Mouse (Mus musculus) 416B (cell line): ENCODE data around the gene Ap1s3.
A peak's percentile ranks its signal among the peaks of the same experiment; 100 is the strongest.

Experiments
- DNase-seq: peaks from one replicate; pipeline ENCODE4 v3.0.0; 2011; ENCODE audit warnings: low read depth

Gene Ap1s3

DNA sequence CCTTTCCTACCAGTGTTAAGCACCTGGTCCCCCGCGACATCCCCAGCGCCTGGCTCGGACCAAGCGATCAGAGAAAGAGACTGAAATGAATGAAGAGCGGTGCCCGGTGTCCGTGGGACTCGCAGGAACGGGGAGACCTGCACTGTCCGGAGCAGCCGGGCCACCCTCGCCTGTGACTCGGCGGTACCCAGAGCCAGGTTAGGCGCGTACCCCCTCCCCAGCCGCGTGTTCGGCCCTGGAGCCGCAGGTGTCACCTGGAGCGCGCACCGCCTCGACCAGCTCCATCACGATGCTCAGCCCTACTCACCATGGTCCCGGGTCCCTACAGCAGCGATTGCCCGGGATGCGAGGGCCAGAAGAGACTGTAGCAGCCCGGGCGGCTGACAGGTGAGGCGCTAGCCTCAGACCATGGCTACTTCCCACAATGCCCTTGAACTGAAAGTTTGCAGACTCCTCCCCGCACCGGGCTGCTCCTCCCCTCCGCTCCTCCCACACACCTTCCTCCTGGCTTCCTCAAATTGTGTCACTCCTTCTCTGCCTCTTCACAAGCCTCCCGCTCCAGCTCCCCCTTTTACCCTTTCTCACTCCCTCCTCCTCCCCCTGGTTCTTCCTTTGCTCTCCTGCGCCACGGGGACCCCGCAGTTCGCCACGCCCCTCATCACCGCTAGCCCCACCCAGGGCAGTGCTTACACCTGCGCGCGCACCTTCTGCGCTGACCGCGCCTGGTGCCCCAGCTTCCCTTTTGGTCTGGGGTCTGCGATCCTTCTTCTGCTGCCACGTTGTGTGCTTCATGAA is at the start of gene Ap1s3:
Gene Ap1s3 (minus strand): TSS at position 430 of the 795 bp plus-strand sequence.
- DNase-seq: peak; percentile 79

DNA sequence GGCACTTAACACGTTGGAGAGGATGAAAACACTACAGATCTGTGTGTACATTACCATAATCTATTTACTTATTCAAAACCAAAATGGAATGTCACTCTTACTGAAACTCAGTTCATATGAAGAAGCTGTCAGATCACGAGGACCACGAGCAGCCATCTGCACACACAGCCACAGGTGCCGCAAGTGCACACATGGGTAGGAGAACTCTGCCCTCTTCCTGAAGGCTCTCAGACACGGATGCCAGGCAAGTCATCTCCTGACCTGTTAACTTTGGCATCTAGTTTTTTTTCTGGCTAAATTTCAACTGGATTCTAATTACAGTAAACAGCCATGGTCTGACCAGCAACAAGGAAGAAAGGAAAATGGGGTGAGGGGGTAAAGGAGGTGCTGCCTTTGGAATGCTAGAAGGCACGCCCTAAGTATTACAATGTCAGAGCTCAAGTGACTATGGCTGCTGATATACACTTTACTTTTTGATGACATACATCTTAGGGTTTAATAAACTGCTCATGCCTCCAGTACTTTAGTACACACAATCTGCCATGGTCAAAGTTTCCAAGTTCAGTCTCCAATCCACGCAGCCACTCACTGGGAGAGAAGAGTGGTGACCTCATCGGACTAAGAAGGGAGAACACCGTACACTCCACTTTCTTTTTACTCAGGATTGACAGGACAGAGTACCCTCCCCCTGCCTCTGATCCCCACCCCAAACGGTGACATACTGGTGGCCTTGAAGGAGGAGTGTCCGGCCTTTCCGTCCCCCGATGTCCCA is 42.6 kb upstream of the Ap1s3 start:
- no peak for DNase-seq

DNA sequence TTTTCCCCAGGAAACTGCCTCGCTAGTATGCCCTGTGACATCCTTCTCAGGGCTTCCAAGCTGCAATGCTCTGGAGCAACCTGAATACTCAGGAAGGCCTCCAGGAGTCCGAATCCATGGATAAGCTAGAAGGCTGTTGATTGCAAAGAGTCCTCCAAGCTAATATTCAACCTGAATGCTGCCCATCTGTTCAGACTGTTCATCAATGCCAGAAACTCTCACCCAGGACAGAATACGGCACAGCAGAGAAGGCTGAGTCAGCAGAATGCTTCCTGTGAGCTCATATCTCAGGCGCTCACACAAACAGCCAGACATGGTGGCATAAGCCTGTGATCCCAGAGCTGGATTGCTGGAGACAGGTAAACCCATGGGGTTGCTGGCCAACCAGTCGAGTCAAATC is 41.3 kb upstream of the Ap1s3 start:
- DNase-seq: no peak

DNA sequence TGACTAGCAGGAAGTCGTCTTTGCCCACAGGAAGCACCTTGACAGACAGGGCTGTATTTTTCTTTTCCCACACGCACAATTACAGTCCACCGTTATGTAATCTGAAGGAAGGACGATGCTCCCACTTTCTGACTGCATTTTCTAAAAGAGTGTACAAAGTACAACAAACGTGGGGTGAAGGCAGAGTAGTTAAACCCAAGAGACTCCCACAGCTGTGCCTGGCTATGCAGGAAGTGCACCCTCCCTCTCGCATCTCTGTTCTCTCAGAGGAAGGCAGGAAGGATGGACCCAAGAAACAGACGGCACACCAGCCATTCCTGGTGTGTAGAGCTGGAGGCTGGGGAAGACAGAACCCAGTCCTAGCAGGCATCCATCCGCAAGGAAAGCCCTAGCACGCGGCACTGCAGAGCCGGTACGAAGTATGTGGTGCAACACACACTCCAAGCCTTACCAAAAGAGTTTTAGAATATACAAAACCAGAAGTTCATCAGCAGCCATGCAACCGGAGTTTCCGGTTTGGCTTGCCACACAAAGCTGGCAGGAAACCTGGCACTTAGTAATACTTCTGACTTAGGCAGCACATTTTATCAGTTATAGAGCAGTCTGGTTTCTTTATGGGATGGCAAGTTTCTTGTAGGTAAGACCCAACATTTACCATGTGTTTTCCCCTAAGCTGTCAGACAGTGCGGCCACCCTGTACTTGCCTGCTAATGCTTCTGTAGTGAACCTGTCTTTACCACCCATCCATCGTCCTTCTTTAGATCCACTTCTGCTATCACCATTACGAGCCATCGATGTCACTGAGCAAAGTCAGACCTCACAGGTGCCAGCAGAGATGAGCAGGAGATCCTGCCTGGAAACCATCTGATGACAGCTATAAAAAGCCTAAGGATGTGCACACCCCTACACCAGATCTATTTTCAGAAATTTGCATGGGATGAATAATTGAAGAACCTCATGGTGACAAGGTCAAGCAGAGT is 39.7 kb upstream of the Ap1s3 start:
- DNase-seq: peak; percentile 97

DNA sequence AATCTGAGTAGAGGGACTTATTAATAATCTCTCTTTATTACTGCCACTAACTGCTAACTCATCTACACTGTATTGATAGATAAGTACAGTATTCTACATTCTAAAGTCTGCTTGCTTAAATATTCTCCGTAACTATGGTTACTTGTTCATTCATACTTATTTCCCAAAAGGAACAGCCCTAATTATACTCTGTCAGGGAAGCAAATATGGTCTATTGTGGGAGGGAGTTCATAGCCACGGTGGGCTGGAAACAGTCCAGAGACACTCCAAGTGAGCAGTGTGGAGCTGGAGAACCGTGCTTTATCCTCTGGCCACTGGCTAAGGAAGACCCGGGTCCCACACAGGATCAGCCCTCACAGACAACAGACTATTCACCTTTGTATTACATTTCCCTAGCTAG is 38.9 kb upstream of the Ap1s3 start:
- no peak for DNase-seq

DNA sequence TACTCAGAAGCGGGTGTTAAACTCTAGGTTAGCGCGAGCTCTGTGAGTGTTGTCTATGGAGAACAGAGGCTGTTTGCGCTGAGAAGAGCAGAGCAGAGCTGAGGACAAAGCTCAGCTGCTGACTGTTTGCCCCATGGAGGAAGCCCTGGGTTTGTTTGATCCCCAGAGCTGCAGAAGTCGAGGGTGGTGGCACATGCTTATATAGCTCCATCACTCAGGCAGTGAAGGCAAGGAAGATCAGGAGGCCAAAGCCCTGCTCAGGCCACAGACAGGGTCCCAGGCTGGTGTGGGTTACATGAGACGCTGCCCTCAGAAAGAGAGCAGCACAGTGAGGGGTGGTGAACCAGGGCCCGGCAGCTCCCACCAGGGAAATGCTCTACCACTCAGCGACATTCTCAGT is 38.4 kb upstream of the Ap1s3 start:
- no peak for DNase-seq

DNA sequence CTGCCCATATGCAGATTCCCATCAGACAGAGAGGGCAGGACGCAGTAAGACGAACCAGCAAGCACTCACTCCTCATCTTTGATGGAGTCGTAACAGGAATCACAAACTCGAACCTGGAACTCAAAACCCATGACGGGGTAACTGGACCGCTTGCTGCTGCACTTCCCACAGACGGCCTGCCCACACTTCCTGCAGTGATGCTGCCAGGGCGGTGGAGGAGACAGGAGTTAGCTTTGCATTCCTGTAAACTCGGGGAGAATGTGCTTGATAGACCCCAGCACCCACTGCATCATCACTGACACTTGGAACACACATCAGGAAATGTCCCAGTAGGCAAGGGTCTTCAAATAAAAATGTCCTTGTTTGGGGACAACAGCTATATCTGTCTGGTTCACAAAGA is 35.6 kb upstream of the Ap1s3 start:
- no peak for DNase-seq

DNA sequence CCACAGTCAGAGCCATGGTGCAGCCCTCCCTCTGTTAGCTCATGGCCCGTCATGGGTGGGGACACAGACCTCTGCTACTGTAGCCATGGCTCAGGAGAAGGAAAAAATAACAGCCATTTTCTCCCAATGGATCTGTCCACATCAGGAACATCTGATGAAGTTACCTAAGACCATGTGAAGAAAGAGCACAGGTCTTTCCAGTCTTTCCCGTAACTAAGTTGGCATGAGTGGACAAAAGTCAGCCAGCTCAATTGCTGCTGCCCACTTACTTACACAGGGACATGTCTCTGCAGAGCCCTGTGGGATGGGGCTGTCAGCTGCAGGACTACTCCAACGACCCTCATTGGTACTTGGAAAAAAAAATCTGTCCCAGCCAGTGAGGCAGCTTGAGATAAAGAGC is 34.9 kb upstream of the Ap1s3 start:
- DNase-seq: no peak

DNA sequence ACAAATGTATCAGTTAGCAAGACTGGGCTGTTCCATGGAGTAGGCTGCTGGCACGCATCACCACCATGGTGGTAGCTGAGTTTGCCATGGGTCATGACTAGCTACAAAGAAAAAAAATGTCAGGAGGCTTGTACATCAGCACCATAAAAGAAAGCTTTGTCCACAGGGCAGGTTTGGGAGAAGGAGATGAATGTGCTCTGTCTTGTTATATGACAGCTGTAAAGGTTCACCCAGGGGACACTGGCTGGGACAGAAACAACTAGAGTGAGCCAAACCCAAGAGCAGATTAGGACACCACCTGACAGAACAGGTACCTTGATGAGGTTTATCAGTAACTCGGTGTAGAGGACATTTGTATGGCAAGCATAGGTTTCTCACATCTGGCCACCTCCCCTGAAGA is 32.9 kb upstream of the Ap1s3 start:
- DNase-seq: no peak

DNA sequence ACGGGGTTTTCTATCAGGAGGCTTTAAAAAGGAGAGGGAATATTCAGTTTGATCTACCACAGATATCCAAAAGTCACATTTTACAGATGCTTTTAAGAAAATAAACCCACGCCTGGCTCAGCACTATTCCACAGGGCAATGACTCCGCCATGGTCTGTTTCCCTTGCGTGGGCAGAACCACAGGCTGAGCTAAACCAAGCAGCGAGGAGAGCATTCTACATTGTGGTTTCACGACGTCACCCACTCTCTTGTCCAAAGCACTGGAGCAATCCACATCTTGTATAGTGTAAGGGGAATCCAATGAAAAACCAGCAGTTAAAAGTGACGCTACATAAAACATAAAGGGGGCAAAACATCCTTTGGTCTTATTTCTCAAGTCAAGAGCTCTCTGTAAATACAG is 31.7 kb upstream of the Ap1s3 start:
- peak; percentile 48 for DNase-seq

DNA sequence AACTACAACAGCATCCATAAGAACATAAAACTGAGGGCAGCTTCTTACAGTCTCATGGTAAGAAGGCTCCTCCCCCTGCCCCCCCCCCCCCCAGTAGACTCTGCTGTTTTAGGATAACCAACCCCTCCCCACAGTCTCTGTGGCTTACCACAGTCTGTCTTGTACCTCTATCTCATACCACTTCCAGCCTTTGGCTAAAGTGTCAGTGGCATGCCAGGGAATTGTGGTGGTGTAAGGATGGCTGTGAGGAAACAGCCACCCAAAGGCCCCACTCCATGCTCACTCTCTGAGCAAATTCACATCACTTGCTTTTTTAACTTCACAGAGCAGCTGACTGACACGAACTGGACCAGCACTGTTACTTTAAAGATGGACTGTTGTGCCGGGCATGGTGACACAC is 26.7 kb upstream of the Ap1s3 start:
- DNase-seq: peak; percentile 88

DNA sequence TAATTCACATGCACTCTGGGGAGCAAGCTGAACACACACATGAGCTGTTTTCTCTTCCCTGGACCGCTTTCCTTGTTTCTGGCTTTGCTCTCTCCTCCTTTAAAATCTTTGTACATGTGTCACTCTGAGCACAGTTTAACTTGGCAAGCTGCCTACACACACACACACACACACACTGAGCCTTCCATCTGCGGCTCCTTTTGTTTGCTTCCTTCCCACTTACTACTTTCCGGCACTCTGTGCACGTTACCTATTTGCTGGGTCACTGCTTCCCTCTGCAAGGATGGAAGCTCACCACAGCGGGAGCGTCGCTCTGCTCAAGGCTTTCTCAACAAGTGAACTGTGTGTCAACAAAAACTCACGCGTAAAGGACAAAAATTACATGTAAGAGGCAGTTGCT is 25.6 kb upstream of the Ap1s3 start:
- peak; percentile 81 for DNase-seq

DNA sequence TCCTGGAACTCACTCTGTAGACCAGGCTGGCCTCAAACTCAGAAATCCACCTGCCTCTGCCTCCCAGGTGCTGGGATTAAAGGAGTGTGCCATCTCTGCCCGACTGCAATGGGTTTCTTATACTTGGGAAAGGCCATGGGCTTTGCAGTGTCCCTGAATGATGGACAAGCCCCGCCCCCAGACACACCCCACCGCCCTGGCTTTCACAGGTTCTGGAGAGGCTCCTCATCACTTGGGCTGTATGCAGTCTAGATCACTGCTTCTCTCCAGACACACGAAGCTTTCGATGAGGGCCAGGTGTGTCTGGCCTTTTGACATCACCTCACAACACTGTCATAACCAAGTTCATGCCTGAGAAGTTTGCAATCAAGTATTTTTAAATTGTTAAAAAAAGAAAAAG is 25.2 kb upstream of the Ap1s3 start:
- no peak for DNase-seq

DNA sequence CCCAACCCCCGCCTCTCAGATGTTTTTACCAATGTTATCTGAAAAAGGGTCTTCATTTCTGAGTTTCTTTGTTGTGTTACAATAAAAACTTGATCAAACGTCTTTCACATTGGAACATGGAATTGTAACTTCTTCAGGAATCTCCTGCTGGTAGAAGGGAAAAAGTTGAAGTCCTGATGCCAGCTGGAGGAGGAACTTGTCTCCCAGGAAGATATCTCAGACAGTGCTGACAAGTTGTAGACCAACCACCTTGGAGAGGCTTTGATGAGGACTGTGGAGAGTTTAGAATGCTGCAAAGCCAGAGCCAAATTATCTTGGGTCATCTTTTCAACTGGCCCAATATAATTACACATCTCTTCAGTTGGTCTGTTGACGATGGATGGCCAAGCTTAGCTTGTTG is 20.7 kb upstream of the Ap1s3 start:
- no peak for DNase-seq

DNA sequence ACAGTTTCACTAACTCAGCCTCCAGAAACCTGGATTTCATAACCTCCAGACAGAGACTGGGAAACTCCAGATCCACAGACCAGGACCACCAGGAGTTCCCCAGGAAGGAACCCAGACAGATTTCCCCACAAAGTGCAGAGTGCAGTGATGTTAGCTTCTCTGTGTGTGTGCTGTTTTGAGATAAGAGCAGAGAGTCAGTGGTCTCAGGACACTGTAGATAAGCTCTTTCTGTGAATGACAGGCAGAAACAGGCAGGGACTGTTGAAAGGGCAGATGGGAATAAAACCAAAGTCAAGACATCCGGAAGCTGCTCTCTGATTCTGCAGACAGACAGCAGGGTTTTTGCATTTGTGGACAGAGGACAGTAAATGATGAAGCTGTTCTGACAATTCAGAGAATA is 15.5 kb upstream of the Ap1s3 start:
- DNase-seq: peak; percentile 63

DNA sequence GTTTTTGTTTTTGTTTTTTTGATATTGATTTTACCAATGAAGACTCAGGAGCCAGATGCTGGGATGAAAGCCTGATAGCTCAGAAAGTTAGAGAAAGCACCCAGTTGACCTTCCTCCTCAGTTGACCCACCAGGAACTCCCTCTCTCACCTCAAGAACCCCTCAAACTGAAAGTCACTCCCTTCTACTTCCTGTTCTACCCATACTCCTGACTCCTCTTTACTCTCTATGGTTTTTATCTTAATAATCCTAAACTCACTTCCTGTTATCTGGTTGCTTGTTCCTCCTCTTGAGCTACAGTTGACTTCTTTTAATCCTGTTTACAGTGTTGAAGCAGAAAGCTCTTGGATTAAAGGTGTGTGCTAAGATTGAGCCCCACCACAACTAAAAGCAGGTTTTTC is 12.3 kb upstream of the Ap1s3 start:
- peak; percentile 41 for DNase-seq

DNA sequence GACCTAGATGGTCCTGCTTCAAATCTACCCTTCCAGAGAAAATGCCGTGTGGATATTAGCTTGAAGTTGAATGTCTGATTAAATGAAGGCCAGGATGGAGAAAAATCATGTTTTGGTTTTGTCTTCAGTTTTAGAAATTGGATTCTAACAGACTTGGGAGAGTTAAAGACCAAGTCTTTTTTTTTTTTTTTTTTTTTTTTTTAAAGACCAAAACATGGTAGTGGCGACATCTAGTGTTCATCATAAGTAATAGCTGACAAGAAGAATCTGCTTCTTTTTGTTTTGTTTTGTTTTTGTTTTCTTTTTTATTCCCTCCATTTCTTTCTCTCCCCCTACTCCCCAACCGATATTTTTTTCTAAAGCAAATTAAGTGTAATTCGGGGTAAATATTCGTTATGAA is 11.2 kb upstream of the Ap1s3 start:
- DNase-seq: peak; percentile 68

DNA sequence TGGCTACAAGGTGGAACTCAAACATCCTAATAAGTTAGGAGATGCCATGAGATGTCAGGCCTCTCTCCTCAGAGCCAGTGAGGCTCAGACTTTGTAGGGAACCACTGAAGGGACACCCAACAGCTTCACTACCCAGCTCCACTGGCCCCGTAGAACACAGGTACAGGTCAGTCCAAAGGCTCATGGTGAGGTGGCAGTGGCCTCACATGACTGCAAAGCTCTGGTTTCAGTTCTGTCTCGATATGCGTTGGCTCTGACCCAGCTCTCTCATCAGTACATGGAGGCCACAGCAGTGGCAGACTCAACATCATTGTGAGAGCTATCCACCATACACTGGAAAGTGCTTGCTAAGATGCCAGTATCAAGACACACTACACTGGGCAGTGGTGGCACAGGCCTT is 9.0 kb upstream of the Ap1s3 start:
- no peak for DNase-seq

DNA sequence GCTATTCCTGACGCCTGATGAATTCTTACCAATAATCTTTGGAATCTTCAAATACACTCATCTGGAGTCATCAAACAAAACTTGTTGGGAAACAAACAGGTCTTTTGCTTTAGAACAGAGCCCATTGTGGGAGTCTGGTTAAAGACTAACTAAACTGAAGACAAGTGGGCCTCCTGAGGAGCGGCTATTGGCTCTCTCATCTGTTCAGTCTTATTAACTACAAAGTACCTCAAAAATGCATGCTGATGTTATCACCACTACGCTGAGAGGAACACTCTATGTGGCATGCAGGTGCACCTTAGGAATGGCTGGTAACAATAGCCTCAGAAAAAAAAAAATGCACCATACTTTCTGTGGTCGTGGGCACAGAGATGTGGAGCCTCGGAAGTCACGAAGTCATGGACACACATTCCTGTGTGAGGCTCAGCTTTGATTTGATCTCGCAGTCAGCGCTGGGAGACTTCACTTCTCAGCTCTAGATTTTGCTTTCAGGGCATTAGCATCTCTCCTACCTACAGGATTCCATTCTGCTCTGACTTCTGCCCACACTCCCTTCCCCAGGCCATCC is 6.4 kb upstream of the Ap1s3 start:
- no peak for DNase-seq

DNA sequence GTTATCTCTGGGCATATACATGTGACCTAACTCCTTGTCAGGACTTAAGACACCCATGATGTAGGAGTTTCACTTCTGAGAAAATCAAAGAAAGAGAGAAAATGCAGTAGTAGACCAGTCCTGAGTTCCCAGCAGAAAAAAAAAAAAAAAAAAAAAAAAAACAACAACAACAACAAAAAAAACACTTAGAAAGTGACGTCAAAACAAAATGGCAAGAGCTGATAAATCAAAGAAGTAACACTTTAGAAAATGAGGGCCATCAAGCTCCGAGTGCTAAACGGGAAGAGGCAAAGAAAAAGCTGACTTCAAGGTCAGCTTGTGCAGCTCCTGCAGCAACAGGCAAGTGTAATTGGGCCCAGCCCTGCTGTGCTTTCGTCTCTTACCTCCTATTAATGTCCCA is 3.9 kb upstream of the Ap1s3 start:
- DNase-seq: no peak

DNA sequence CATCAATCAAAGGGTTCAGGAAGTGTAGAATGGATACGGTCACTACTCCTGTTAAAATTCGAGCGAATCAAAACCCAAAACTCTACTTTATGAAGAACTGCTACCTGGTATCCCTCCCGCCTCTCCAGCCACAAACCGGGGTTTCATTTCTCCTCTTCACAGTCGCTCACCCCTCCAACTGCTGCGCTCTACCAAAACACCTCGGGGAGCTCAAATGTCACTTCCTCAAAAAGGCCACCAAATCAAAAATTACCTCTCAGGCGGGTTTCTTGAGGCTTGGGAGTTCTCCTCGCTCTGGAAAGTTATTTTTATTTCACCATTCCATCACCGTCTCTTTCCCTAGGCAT is 603 bp downstream of the Ap1s3 start:
- peak; percentile 70 for DNase-seq

DNA sequence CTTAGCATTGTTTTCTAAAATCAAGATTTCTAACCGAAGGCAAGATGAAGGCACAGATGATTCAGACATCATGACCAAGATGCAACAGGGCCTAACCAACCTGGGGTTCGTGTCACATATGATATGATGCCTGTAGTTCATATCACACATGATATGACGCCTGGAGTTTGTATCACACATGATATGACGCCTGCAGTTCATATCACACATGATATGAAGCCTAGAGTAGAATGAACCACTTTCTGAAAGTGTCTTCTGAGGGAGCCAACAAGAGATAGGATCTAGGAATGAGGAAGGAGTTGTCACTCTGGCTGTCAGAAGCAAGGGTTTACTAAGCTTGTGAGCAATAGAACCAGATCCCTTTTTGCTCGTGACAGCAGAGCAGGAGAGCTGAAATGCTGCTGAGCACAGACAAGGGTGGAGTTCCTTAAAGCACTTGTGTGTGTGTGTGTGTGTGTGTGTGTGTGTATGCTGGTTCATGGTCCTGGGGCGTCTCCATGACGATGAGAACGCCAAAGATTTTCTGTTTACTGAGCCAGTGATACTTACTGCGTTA is 2.3 kb downstream of the Ap1s3 start:
- peak; percentile 28 for DNase-seq
